Mouse (Mus musculus) heart, embryonic 14.5 days (tissue): ENCODE results near the gene Rps2. TPM values are rescaled to one million over a fixed set of nuclear protein-coding genes. Genes with fewer than 3 reads are reported as not detected.

Experiments used
- ATAC-seq: fragments of 200-750 bp; cut with Nextera tagmentation; 2 replicates; pipeline ENCODE4 v1.8.0; 2017; ENCODE audit warnings: low read depth, moderate TSS enrichment; ENCODE audit not compliant: insufficient number of reproducible peaks, insufficient read depth, low FRiP score
- H3K27ac ChIP-seq, 2 experiments: fragments of 200-500 bp in 1 of 2; fragments of 300-500 bp in 1 of 2; sonication (generic) in 1 of 2; replicated peaks in 1 of 2; 2 replicates each; pipeline ENCODE4 v1.5.1; 2012 to 2014; ENCODE audit warnings: low read depth in 2 of 2, low read length in 2 of 2, control low read depth in 1 of 2, mild to moderate bottlenecking in 1 of 2, mixed read lengths in 1 of 2; ENCODE audit not compliant: control insufficient read depth in 1 of 2, insufficient read depth in 1 of 2
- H3K27me3 ChIP-seq: fragments of 300-500 bp; sonication (generic); 2 replicates; pipeline ENCODE4 v1.6.1; 2014; ENCODE audit warnings: mild to moderate bottlenecking, low read length, control low read depth; ENCODE audit not compliant: control insufficient read depth, insufficient read depth
- H3K36me3 ChIP-seq: fragments of 300-500 bp; sonication (generic); 2 replicates; pipeline ENCODE4 v1.6.1; 2014; ENCODE audit warnings: mild to moderate bottlenecking, control low read depth, low read length, mixed read lengths; ENCODE audit not compliant: control insufficient read depth, insufficient read depth
- H3K4me1 ChIP-seq, 2 experiments: fragments of 200-500 bp in 1 of 2; fragments of 300-500 bp in 1 of 2; sonication (generic) in 1 of 2; 2 replicates each; pipeline ENCODE4 v1.6.1; 2012 to 2014; ENCODE audit warnings: low read length in 2 of 2, control low read depth in 1 of 2, mixed read lengths in 1 of 2; ENCODE audit not compliant: control insufficient read depth in 2 of 2, insufficient read depth in 2 of 2
- H3K4me2 ChIP-seq: fragments of 300-500 bp; sonication (generic); 2 replicates; pipeline ENCODE4 v1.6.1; 2014; ENCODE audit warnings: mild to moderate bottlenecking, low read length
- H3K4me3 ChIP-seq, 2 experiments: fragments of 200-500 bp in 1 of 2; fragments of 300-500 bp in 1 of 2; sonication (generic) in 1 of 2; 2 replicates each; pipeline ENCODE4 v1.5.1; 2012 to 2014; ENCODE audit warnings: low read length in 2 of 2, mild to moderate bottlenecking in 2 of 2, control low read depth in 1 of 2, low read depth in 1 of 2, moderate library complexity in 1 of 2; ENCODE audit not compliant: control insufficient read depth in 1 of 2, insufficient read depth in 1 of 2
- H3K9ac ChIP-seq: fragments of 300-500 bp; sonication (generic); 2 replicates; pipeline ENCODE4 v1.6.1; 2014; ENCODE audit warnings: mild to moderate bottlenecking, low read length
- H3K9me3 ChIP-seq: fragments of 300-500 bp; sonication (generic); 2 replicates; pipeline ENCODE4 v1.6.1; 2016; ENCODE audit warnings: low read length, control low read depth; ENCODE audit not compliant: control insufficient read depth
- WGBS: fragments of 180-500 bp; shearing (Covaris S2); extraction: QIAGEN DNeasy Blood & Tissue Kit; methylation state at CpG from one replicate; pipeline ENCODE4 v1.1.7; 2014; 5-methylcytosine and 5-hydroxymethylcytosine counted together
- polyA plus RNA-seq: library from polyadenylated mRNA; unstranded; fragments of >200 nt; fragmentation: Nextera tagmentation; extraction: Ambion mirVana; gene quantifications from 2 replicates; pipeline ENCODE4 v1.2.1, GENCODE M21; 2014

Rps2 gene
- polyA plus RNA-seq, 1 experiment from 2014 or later: 1,010 TPM

- H3K4me3 ChIP-seq: no peak overlapping the region
- peaks cover 19% of the 10 kb centered on the region for H3K36me3 ChIP-seq
- no peak overlapping the region for H3K27ac ChIP-seq
- ATAC-seq: no peak
- H3K4me1 ChIP-seq: peaks cover 6 to 24% of the 10 kb centered on the region in 2 experiments
- no peaks in the 10 kb centered on the region for H3K27me3 ChIP-seq
- 69% methylated on average over 3 of the region's 3 CpGs for WGBS
- no peaks in the 10 kb centered on the region for H3K9me3 ChIP-seq
- no peak overlapping the region for H3K9ac ChIP-seq
- H3K4me2 ChIP-seq: no peak overlapping the region
Measured at GRCm38 (mm10) chr17:24725637-24726390, 7.9 kb downstream of the Rps2 start.

GRCm38 (mm10) chr17:24727618-24728017, 9.7 kb downstream of the Rps2 start, which contains the start of gene Rpl3l:
Gene Rpl3l, plus strand, starts transcription at chr17:24727820.
- Histone ChIP-seq H3K4me1 (peaks cover 10 to 21% of the 10 kb centered on the region in 2 experiments), H3K9ac (no peak within 1 kb of the TSS), H3K4me2 (no peak within 1 kb of the TSS), H3K9me3 (no peaks in the 10 kb centered on the region), H3K4me3 (no peak within 1 kb of the TSS), H3K27me3 (no peaks in the 10 kb centered on the region), H3K27ac (no peak within 1 kb of the TSS), H3K36me3 (peaks cover 1% of the 10 kb centered on the region)
- WGBS: 62% methylated on average over 2 of the region's 2 CpGs
- no peak for ATAC-seq

GRCm38 (mm10) chr17:24728184-24728583, 10.3 kb downstream of the Rps2 start:
- Histone ChIP-seq H3K4me3 (no peak overlapping the region), H3K4me1 (peaks cover 11 to 18% of the 10 kb centered on the region in 2 experiments), H3K9me3 (no peaks in the 10 kb centered on the region), H3K4me2 (no peak overlapping the region), H3K27me3 (no peaks in the 10 kb centered on the region), H3K9ac (no peak overlapping the region), H3K27ac (no peak overlapping the region), H3K36me3 (no peaks in the 10 kb centered on the region)
- 67% methylated on average over 17 of the region's 17 CpGs for WGBS
- no peak for ATAC-seq

GRCm38 (mm10) chr17:24729067-24729466, 11.2 kb downstream of the Rps2 start:
- no peaks in the 10 kb centered on the region for H3K36me3 ChIP-seq
- no peaks in the 10 kb centered on the region for H3K9me3 ChIP-seq
- no peak overlapping the region for H3K27ac ChIP-seq
- WGBS: 52% methylated on average over 6 of the region's 6 CpGs
- no peak overlapping the region for H3K9ac ChIP-seq
- H3K4me2 ChIP-seq: no peak overlapping the region
- no peak for ATAC-seq
- H3K4me3 ChIP-seq: no peak overlapping the region
- peaks cover 11 to 15% of the 10 kb centered on the region in 2 experiments for H3K4me1 ChIP-seq
- H3K27me3 ChIP-seq: no peaks in the 10 kb centered on the region

GRCm38 (mm10) chr17:24730787-24731186, 12.9 kb downstream of the Rps2 start:
- Histone ChIP-seq H3K9me3 (no peaks in the 10 kb centered on the region), H3K4me3 (no peak overlapping the region), H3K4me1 (peaks cover 9 to 13% of the 10 kb centered on the region in 2 experiments), H3K9ac (no peak overlapping the region), H3K27me3 (no peaks in the 10 kb centered on the region), H3K27ac (no peak overlapping the region), H3K36me3 (no peaks in the 10 kb centered on the region), H3K4me2 (no peak overlapping the region)
- no peak for ATAC-seq
- 78% methylated on average over 14 of the region's 14 CpGs for whole genome bisulfite sequencing

- Histone ChIP-seq H3K9me3 (no peaks in the 10 kb centered on the region), H3K4me3 (no peak overlapping the region), H3K27me3 (no peaks in the 10 kb centered on the region), H3K4me2 (0 out of 2 replicates have a peak overlapping the region, but pooled peaks have one; percentile 7), H3K9ac (peak overlapping the region; percentile 5; the same call in 1 of the 2 replicates), H3K27ac (peak overlapping the region; percentile 49 to 68), H3K4me1 (peaks cover 13 to 22% of the 10 kb centered on the region in 2 experiments), H3K36me3 (no peaks in the 10 kb centered on the region)
- 67% methylated on average over 12 of the region's 12 CpGs for WGBS
- ATAC-seq: no peak
Measured at GRCm38 (mm10) chr17:24732233-24732935, 14.5 kb downstream of the Rps2 start.

- Histone ChIP-seq H3K4me3 (no peak overlapping the region), H3K27me3 (no peaks in the 10 kb centered on the region), H3K27ac (no peak overlapping the region), H3K36me3 (no peaks in the 10 kb centered on the region), H3K4me2 (no peak overlapping the region), H3K9me3 (no peaks in the 10 kb centered on the region), H3K4me1 (peaks cover 13 to 25% of the 10 kb centered on the region in 2 experiments), H3K9ac (no peak overlapping the region)
- ATAC-seq: no peak
- WGBS: 92% methylated on average over 21 of the region's 21 CpGs
Measured at GRCm38 (mm10) chr17:24733434-24734050, 15.6 kb downstream of the Rps2 start.
